Mouse (Mus musculus) intestine, embryonic 15.5 days (tissue): ENCODE measurements around the gene Ceacam3. TPM values are rescaled to one million over a fixed set of nuclear protein-coding genes. Genes with fewer than 3 reads are reported as not detected.
"Not testable (repeated sequence)": the region's sequence is repeated elsewhere in the genome, so short reads cannot be mapped to it uniquely, and the experiment has no call there.

ENCODE experiments used
- ATAC-seq: fragments of 200-750 bp; cut with Nextera tagmentation; 2 replicates; pipeline ENCODE4 v1.8.0; 2017; ENCODE audit warnings: moderate TSS enrichment, moderate library complexity
- H3K27ac ChIP-seq: fragments of 300-500 bp; sonication (generic); 2 replicates; pipeline ENCODE4 v1.5.1; 2015; ENCODE audit warnings: mild to moderate bottlenecking, inconsistent platforms
- H3K27me3 ChIP-seq: fragments of 300-500 bp; sonication (generic); replicated peaks from 2 replicates; pipeline ENCODE4 v1.6.1; 2015; ENCODE audit warnings: inconsistent platforms
- H3K36me3 ChIP-seq: fragments of 300-500 bp; sonication (generic); 2 replicates; pipeline ENCODE4 v1.6.1; 2015; ENCODE audit warnings: inconsistent platforms
- H3K4me1 ChIP-seq: fragments of 300-500 bp; sonication (generic); replicated peaks from 2 replicates; pipeline ENCODE4 v1.6.1; 2015; ENCODE audit warnings: inconsistent platforms
- H3K4me2 ChIP-seq: fragments of 300-500 bp; sonication (generic); replicated peaks from 2 replicates; pipeline ENCODE4 v1.6.1; 2015; ENCODE audit warnings: mild to moderate bottlenecking, inconsistent platforms
- H3K4me3 ChIP-seq: fragments of 300-500 bp; sonication (generic); replicated peaks from 2 replicates; pipeline ENCODE4 v1.5.1; 2015; ENCODE audit warnings: inconsistent platforms
- H3K9ac ChIP-seq: fragments of 300-500 bp; sonication (generic); 2 replicates; pipeline ENCODE4 v1.6.1; 2015; ENCODE audit warnings: inconsistent platforms
- H3K9me3 ChIP-seq: fragments of 300-500 bp; sonication (generic); 2 replicates; pipeline ENCODE4 v1.6.1; 2016; ENCODE audit warnings: inconsistent platforms
- WGBS: fragments of 180-500 bp; shearing (Covaris S2); methylation state at CpG from one replicate; pipeline ENCODE4 v1.1.7; 2015; 5-methylcytosine and 5-hydroxymethylcytosine counted together
- polyA plus RNA-seq: library from polyadenylated mRNA; unstranded; fragments of >200 nt; fragmentation: Nextera tagmentation; extraction: Ambion mirVana; gene quantifications from 2 replicates; pipeline ENCODE4 v1.2.1, GENCODE M21; 2015

The Ceacam3 gene
- not detected in 2 replicates for polyA plus RNA-seq

DNA sequence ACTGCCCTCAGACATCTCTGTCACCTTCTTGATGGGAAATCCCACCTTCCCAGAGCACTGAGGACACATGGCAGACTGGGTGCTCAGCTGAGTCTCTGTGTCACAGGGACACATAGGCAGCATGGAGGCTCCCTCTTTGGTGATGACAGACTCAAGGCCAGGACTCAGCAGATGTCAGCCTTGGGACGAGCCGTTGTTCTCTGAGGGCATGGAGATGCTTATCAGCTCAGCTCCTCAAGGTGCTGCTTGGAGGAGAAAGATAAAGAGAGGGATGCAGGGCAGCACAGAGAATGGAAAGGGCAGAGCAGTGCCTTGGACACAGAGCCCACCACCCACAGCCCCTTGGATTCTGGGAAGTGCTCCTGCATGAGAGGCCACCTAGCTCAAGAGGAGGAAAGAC lies at the start of gene Ceacam3:
Ceacam3 (plus strand) TSS at position 352 of the 400 bp plus-strand sequence.
- H3K27ac ChIP-seq, result no peak within 1 kb of the TSS
- 85% methylated on average over 2 of the region's 2 CpGs for WGBS
- no peaks in the 10 kb centered on the region for H3K36me3 ChIP-seq
- no peaks in the 10 kb centered on the region for H3K4me1 ChIP-seq
- H3K9ac ChIP-seq, result no peak within 1 kb of the TSS
- H3K4me2 ChIP-seq, result no peak within 1 kb of the TSS
- H3K27me3 ChIP-seq, result no peaks in the 10 kb centered on the region
- H3K9me3 ChIP-seq, result no peaks in the 10 kb centered on the region
- no peak for ATAC-seq
- no peak within 1 kb of the TSS for H3K4me3 ChIP-seq

DNA sequence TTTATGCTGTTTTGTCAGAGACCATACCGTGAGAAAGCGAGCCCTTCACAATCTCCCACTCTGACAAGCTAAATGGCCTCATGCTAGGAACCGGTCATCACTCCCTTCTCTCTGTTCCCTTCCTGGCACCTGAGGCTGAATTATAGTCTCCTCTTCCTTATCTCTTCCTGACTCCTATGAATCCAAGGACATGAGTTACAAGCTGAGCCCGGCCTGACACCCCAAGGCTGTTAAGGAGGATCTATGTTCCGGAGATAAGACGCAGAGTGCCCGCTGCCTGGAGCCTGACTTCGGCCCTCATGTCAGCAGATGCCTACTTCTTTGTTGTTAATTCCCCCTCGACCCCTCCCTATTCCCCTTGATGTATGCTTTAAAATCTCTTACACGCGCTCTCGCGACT lies 48.5 kb upstream of the Ceacam3 start:
- H3K4me1 ChIP-seq, H3K27me3 ChIP-seq, H3K4me3 ChIP-seq, H3K27ac ChIP-seq, H3K36me3 ChIP-seq, ATAC-seq, H3K9me3 ChIP-seq, H3K9ac ChIP-seq, H3K4me2 ChIP-seq: not testable (repeated sequence)
- WGBS, result 88% methylated on average over 13 of the region's 13 CpGs

DNA sequence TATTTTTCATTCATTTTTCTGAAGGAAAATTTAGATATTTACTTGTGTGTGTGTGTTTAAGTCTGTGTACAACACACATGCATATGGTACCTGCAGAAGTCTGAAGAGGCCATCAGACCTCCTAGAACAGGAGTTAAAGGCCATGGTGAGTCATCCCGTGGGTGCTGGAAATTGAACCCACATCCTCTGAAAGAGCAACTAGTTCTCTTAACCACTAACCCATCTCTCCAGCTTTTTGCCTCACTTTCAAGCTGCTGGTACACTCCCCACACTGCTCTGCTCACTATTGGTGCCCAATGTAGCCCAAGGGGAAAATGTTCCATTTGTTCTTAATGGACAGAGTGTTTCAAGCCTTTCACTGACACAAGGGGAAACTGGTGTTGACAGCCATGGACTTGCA lies 14.8 kb upstream of the Ceacam3 start:
- Histone ChIP-seq H3K4me2 (no peak overlapping the region), H3K36me3 (no peaks in the 10 kb centered on the region), H3K27ac (no peak overlapping the region), H3K9me3 (no peaks in the 10 kb centered on the region), H3K4me1 (no peaks in the 10 kb centered on the region), H3K4me3 (no peak overlapping the region), H3K27me3 (no peaks in the 10 kb centered on the region), H3K9ac (no peak overlapping the region)
- 78% methylated on average over 1 of the region's 1 CpGs for WGBS
- ATAC-seq, result no peak

DNA sequence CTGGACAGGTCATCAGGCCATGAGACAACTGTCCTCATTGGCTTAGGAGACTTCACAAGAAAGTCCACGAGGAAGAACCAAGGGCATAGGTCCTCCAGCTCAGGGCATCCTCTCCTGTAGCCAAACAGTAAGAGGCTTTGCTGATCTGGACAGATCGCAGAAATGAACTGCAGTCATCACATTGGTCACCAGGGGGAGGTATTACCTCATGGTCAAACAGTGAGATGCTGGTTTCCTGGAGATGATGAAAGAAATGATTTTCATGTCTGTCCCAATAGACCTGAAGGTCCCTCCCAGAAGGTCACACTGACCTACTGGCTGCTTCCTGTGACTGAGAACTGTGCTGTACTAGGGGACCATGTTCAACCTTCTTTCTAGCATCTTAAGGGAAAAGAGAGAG lies 5.6 kb downstream of the Ceacam3 start:
- 44% methylated on average over 2 of the region's 2 CpGs for WGBS
- no peak overlapping the region for H3K9ac ChIP-seq
- ATAC-seq, result no peak
- no peak overlapping the region for H3K4me3 ChIP-seq
- no peaks in the 10 kb centered on the region for H3K36me3 ChIP-seq
- H3K4me1 ChIP-seq, result no peaks in the 10 kb centered on the region
- H3K9me3 ChIP-seq, result no peaks in the 10 kb centered on the region
- no peak overlapping the region for H3K4me2 ChIP-seq
- no peaks in the 10 kb centered on the region for H3K27me3 ChIP-seq
- H3K27ac ChIP-seq, result no peak overlapping the region

DNA sequence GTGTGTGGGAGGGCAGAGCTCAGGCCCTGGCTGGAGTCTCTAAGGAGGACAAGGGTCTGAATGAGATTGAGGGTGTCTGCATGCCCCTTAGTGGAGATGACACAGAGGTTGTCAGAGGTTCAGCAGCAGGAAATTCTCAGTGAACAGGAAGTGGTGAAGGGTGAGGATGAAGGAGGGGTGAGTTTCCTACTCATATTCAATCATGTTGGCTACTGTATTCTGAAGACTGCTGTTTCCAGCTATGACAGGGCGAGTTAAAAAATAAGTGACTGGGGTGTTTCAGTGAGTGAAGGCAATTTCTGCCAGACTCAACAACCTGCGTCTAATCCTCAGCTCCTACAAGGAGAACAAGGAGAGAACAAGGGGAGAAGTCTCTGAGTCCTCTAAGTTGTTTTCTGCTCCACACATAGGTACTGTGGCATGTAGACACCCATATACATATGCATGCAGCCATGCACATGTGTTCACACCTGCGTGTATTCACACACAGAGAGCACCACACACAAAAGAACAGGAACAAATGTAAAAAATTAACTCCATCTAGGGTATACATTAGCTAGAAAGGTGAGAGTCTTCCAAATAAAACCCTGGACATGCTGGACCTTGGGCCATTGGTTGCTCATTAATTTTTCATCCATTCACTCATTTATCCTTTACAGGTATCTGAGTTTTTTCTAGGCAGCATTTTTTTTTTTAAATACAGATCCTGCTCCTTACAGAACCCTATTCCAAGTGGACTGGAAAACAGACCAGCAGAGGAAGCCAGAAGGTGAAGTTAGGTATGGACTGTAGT lies 7.0 kb downstream of the Ceacam3 start:
- no peaks in the 10 kb centered on the region for H3K4me1 ChIP-seq
- WGBS, result 70% methylated on average over 3 of the region's 3 CpGs
- no peaks in the 10 kb centered on the region for H3K36me3 ChIP-seq
- no peak for ATAC-seq
- no peaks in the 10 kb centered on the region for H3K27me3 ChIP-seq
- no peak overlapping the region for H3K4me3 ChIP-seq
- no peaks in the 10 kb centered on the region for H3K9me3 ChIP-seq
- no peak overlapping the region for H3K4me2 ChIP-seq
- no peak overlapping the region for H3K9ac ChIP-seq
- H3K27ac ChIP-seq, result no peak overlapping the region

DNA sequence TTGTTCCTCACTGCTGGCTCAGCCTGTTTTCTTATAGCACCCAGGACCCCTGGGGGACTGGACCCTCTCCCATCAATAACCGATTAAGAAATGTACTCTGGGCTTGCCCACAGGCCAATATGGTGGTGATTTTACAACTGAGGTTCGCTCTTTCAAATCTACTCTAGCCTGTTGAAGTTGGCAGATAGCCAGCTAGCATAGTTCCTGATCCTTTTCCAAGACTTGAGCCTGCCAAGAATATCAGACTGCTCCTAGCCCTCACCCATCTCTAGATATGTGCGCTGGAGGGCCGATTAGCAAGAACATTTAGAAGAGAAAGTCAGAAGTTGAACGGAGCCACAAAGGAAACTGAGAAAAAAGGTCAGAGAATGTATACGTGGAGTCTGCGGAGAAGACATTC lies 8.9 kb downstream of the Ceacam3 start:
- Histone ChIP-seq H3K27me3 (no peaks in the 10 kb centered on the region), H3K36me3 (no peaks in the 10 kb centered on the region), H3K27ac (no peak overlapping the region), H3K4me1 (no peaks in the 10 kb centered on the region), H3K4me3 (no peak overlapping the region), H3K4me2 (no peak overlapping the region), H3K9ac (no peak overlapping the region), H3K9me3 (no peaks in the 10 kb centered on the region)
- WGBS, result 81% methylated on average over 7 of the region's 7 CpGs
- no peak for ATAC-seq

DNA sequence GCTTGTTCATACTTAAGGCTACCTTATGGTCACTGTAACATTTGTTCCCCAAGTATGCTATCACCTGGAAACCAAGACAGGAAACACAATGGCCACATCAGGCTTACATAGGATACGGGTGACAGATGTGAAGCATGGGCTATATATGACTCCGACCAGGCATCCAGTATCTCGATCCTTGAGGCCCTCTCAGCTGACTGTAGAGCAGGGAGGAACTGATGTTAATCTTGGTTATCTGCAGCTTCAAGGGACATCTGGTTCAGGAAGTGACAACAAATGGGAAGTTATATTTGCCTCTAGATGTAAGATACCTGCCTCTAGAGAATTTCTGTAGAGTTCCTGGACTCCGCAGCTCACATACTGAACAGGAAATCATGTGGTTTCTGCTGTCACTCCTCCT lies 21.7 kb downstream of the Ceacam3 start:
- Histone ChIP-seq H3K36me3 (no peaks in the 10 kb centered on the region), H3K27me3 (no peaks in the 10 kb centered on the region), H3K4me3 (no peak overlapping the region), H3K27ac (no peak overlapping the region), H3K4me2 (no peak overlapping the region), H3K9ac (no peak overlapping the region), H3K4me1 (no peaks in the 10 kb centered on the region), H3K9me3 (no peaks in the 10 kb centered on the region)
- ATAC-seq, result no peak
- 85% methylated on average over 4 of the region's 4 CpGs for WGBS

DNA sequence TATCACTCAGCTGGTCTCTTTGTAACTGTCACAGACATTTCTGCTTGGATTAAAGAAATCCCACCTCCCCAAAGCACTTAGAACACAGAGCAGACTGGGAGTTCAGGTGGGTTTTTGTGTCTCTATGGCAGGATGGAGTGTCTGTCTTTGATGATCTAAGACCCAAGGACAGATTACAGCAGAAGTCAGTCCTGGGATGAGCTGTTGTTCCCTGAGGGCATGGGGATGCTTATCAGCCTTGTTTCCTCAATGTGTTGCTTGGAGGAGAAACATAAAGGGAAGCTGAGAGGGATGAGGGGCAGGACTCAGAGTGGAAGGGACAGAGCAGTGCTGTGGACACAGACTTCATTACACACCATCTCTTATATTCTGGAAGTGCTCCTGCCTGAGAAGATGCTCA lies 53.1 kb downstream of the Ceacam3 start, which contains the start of gene Psg29:
Psg29 (plus strand) TSS at position 301 of the 400 bp plus-strand sequence.
- H3K27me3 ChIP-seq, result no peaks in the 10 kb centered on the region
- H3K9me3 ChIP-seq, result no peaks in the 10 kb centered on the region
- no peak for ATAC-seq
- H3K9ac ChIP-seq, result no peak within 1 kb of the TSS
- H3K4me3 ChIP-seq, result no peak within 1 kb of the TSS
- no peaks in the 10 kb centered on the region for H3K36me3 ChIP-seq
- no peak within 1 kb of the TSS for H3K4me2 ChIP-seq
- H3K27ac ChIP-seq, result no peak within 1 kb of the TSS
- H3K4me1 ChIP-seq, result no peaks in the 10 kb centered on the region

DNA sequence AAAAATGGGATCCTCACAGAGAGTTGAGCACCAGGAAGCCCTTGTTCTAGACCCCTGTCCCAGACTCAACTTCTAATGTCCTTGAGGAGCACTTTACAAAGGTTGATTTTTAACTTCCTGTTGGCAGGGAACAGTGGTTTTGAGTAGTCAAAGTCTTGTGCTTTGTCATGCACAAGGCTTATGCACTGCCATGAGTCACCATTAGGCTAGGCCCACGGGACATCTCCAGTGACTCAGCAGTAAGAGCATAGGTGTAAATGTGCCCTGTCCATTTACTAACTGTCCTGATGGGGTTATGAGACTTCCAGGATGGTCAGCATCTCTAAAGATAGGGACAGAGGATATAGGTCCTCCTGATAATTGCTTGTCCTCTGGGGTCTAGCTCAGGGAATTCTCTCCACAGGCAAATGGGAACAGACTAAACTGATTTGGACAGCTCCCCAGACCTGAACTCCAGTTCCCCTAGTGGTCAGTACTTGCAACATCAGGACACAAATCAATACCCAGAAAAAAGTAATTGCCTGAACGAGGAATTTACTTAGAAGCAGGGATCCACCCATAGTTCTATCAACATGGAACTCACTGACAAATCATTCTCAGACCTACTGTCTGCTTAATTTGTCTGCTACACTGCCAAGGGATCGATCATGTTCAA lies 55.6 kb downstream of the Ceacam3 start:
- H3K9ac ChIP-seq, result no peak overlapping the region
- H3K27me3 ChIP-seq, result no peaks in the 10 kb centered on the region
- no peak for ATAC-seq
- H3K4me2 ChIP-seq, result no peak overlapping the region
- no peak overlapping the region for H3K4me3 ChIP-seq
- no peaks in the 10 kb centered on the region for H3K9me3 ChIP-seq
- no peak overlapping the region for H3K27ac ChIP-seq
- H3K36me3 ChIP-seq, result no peaks in the 10 kb centered on the region
- no peaks in the 10 kb centered on the region for H3K4me1 ChIP-seq
- WGBS, result 62% methylated on average over 3 of the region's 3 CpGs

Other genes starting within 250 kb of the Ceacam3 start
- 2.8 and 3.0 TPM in 2 replicates for gene Ptgir, start 243.8 kb upstream of the Ceacam3 start, polyA plus RNA-seq
- gene Calm3, start 226.2 kb upstream of the Ceacam3 start, polyA plus RNA-seq, result 137 and 140 TPM in 2 replicates
- gene Pnmal2, start 205.6 kb upstream of the Ceacam3 start, polyA plus RNA-seq, result 8.1 and 8.3 TPM in 2 replicates
- gene Pnmal1, start 190.6 kb upstream of the Ceacam3 start, polyA plus RNA-seq, result 3.0 and 3.1 TPM in 2 replicates
- 0.28 and 0.44 TPM in 2 replicates for gene Gm42372, start 167.2 kb upstream of the Ceacam3 start, polyA plus RNA-seq
- gene Ccdc8, start 157.6 kb upstream of the Ceacam3 start, polyA plus RNA-seq, result 28.1 and 29.0 TPM in 2 replicates
- 81.5 and 89.5 TPM in 2 replicates for gene Ppp5c, start 122.4 kb upstream of the Ceacam3 start, polyA plus RNA-seq
- gene Hif3a, start 87.9 kb upstream of the Ceacam3 start, polyA plus RNA-seq, result 66.7 and 71.4 TPM in 2 replicates
- 0.40 and 0.42 TPM in 2 replicates for gene Psg16, start 76.2 kb upstream of the Ceacam3 start, polyA plus RNA-seq
- not detected in 2 replicates for gene Psg29, start 53.2 kb downstream of the Ceacam3 start, polyA plus RNA-seq